Mouse (Mus musculus) spleen, postnatal 0 days (tissue): ENCODE results near the gene Pla2g2c. TPM values are rescaled to one million over a fixed set of nuclear protein-coding genes. Genes with fewer than 3 reads are reported as not detected.

Experiments used
- polyA plus RNA-seq: library from polyadenylated mRNA; unstranded; fragments of >200 nt; fragmentation: Nextera tagmentation; extraction: Ambion mirVana; gene quantifications from 2 replicates; pipeline ENCODE4 v1.2.1, GENCODE M21; 2015

The Pla2g2c gene
- 0.10 and 0.15 TPM in 2 replicates for polyA plus RNA-seq

DNA sequence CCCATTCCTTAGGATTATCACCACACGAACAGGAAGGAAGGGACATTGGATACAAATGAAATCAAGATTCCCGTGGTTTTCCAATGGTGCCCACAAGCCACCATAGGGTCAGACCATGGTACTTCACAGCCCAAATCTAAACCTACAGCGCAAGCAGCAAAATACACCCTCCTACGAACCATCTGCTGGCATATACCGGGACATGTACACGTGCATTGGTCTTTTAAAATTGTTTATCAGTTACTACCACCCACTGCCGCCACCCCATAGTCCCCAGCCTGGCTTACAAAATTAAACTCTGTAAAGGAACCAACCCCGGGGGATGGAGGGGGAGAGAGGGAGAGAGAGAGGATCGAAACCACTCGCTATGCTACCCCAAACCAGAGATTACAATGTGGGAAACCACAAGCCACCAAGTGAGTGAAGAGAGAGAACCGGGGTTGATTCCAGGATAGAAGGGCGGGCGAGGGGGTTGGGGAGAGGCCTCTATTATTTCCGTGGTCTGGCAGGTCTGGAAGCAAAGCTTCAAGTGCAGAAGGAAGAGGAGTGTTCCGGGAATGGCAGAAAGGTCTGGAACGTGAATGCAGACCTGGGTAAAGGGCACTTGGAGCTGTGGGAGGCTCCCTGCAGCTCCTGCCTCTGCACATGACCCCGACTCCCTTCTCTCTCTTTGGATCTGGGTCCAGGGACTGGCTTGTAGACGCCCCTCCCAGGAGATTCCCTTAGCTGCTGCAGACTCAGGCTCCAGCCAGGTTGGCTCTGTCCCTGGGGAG, at the start of gene Pla2g2c:
Gene Pla2g2c (plus strand): TSS at position 439 of the 773 bp plus-strand sequence.

DNA sequence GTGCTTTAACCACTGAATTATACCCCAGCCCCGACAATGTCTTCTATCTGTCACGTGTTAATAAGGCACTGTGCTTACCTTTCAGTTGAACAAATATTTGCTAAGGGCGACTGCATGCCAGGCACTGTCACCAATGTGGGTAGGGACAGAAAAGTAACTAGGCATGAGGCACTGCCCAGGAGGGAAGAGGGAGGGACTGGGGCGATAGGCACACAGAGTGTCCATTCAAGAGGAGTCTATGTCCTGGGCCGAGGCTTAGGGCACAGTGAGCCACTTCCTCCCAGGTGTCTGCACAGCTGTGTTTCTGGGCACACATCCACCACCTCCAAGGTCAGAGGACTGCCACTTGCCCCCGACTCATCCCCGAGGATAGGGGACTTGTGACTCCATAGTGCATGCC, 12.4 kb downstream of the Pla2g2c start, which contains the start of gene Ubxn10:
Gene Ubxn10 (minus strand): TSS at position 137 of the 400 bp plus-strand sequence.

DNA sequence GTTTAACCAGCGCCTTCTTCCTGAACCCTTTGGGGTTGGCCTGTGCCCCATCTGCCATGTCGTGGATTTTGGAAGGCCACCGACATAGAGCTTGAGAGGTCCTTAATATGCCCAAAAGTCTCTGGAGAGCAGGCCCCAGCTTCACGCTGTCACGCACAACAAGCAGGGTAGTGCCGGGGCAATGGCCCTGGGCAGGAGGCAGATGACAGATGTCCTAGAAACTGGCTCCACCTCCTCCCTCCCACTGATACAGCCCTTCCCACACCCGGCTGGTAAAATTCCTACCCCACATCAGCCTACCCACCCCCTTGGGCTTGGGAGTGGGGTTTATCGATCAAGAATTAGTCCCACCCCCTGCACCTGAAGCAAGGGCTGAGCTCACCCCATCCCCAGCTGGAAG, 32.8 kb downstream of the Pla2g2c start, which contains the start of gene Pla2g2f:
Gene Pla2g2f (minus strand): TSS at position 211 of the 400 bp plus-strand sequence.

DNA sequence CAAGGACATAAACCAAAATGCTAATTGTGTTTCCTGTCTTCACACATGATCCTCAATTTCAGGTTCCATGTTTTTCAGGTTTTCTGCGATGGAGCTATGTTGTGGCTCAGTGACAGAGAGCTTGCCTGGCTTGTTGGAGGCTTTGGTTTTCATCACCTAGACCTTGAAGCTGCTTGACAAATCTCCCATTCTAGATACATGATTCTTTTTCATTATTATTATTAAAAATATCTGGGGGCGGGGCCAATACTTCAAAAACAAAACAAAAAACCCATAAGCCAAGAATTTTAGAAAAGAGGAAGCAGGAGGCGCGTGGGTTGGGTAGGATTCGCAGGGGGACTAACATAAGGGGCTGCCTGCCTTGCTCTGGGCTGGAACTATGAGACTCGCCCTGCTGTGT, 50.8 kb downstream of the Pla2g2c start, which contains the start of gene Pla2g2d:
Gene Pla2g2d (plus strand): TSS at position 301 of the 400 bp plus-strand sequence.

Other genes with a start within 250 kb of the Pla2g2c start
- gene Vwa5b1, start 88.9 kb upstream of the Pla2g2c start, polyA plus RNA-seq = not detected in 2 replicates
- 0.08 and 0.17 TPM in 2 replicates for gene Ubxn10, start 12.4 kb downstream of the Pla2g2c start, polyA plus RNA-seq
- gene Pla2g2f, start 32.8 kb downstream of the Pla2g2c start, polyA plus RNA-seq = not detected in 2 replicates
- 0.07 TPM in 1 of 2 replicates, not detected in the other for gene Pla2g2d, start 50.9 kb downstream of the Pla2g2c start, polyA plus RNA-seq
- gene Pla2g5, start 138.7 kb downstream of the Pla2g2c start, polyA plus RNA-seq = 0.25 TPM in 1 of 2 replicates, not detected in the other
- gene Gm13030, start 149.2 kb downstream of the Pla2g2c start, polyA plus RNA-seq = not detected in 2 replicates
- gene Pla2g2e, start 153.2 kb downstream of the Pla2g2c start, polyA plus RNA-seq = not detected in 2 replicates
- 1.6 and 1.8 TPM in 2 replicates for gene Otud3, start 189.2 kb downstream of the Pla2g2c start, polyA plus RNA-seq
- not detected in 2 replicates for gene Rnf186, start 242.3 kb downstream of the Pla2g2c start, polyA plus RNA-seq
- gene Tmco4, start 248.1 kb downstream of the Pla2g2c start, polyA plus RNA-seq = 3.2 and 3.9 TPM in 2 replicates